Mouse (Mus musculus) central nervous system, embryonic 11.5 days (tissue): ENCODE data around the gene Nanos1. TPM values are rescaled to one million over a fixed set of nuclear protein-coding genes. Genes with fewer than 3 reads are reported as not detected.

Experiments used
- polyA plus RNA-seq: library from polyadenylated mRNA; depleted of rRNA; stranded (reverse); fragments of >200 nt; gene quantifications from 2 replicates; pipeline ENCODE4 v1.2.3, GENCODE M21; 2012; rRNA removed

The Nanos1 gene
- polyA plus RNA-seq = 4.3 and 4.5 TPM in 2 replicates

GRCm38 (mm10) chr19:60755438-60756191, at the start of gene Nanos1:
Nanos1 (plus strand) TSS chr19:60755987.

GRCm38 (mm10) chr19:60790551-60791161, 34.9 kb downstream of the Nanos1 start, which contains the start of gene Eif3a:
Eif3a (minus strand) TSS chr19:60790658.

Other genes with a start within 250 kb of the Nanos1 start
- gene Cacul1, start 175.0 kb upstream of the Nanos1 start, polyA plus RNA-seq = 21.8 and 26.5 TPM in 2 replicates
- gene Eif3a, start 34.7 kb downstream of the Nanos1 start, polyA plus RNA-seq = 177 and 448 TPM in 2 replicates
- gene Fam45a, start 55.6 kb downstream of the Nanos1 start, polyA plus RNA-seq = 35.1 and 35.4 TPM in 2 replicates
- 5.8 and 12.0 TPM in 2 replicates for gene Sfxn4, start 105.5 kb downstream of the Nanos1 start, polyA plus RNA-seq
- gene Prdx3, start 118.6 kb downstream of the Nanos1 start, polyA plus RNA-seq = 73.9 and 99.6 TPM in 2 replicates
- gene Grk5, start 133.8 kb downstream of the Nanos1 start, polyA plus RNA-seq = 4.9 and 5.5 TPM in 2 replicates